Mouse (Mus musculus) kidney, postnatal 0 days (tissue): ENCODE results near the gene Chd4. TPM values are rescaled to one million over a fixed set of nuclear protein-coding genes. Genes with fewer than 3 reads are reported as not detected.
A peak's percentile ranks its signal among the peaks of the same experiment; 100 is the strongest.

ENCODE experiments used
- ATAC-seq: fragments of 200-750 bp; cut with Nextera tagmentation; replicated peaks from 2 replicates; pipeline ENCODE4 v1.8.0; 2017; ENCODE audit warnings: low read depth, moderate number of reproducible peaks, moderate TSS enrichment, moderate library complexity; ENCODE audit not compliant: low FRiP score
- DNase-seq: peaks from one replicate; pipeline ENCODE4 v3.0.0-alpha.2; 2016; ENCODE audit warnings: low spot score
- H3K27ac ChIP-seq: fragments of 300-500 bp; sonication (generic); 2 replicates; pipeline ENCODE4 v1.5.1; 2014; ENCODE audit warnings: mild to moderate bottlenecking
- H3K27me3 ChIP-seq: fragments of 300-500 bp; sonication (generic); 2 replicates; pipeline ENCODE4 v1.6.1; 2014; ENCODE audit warnings: low read length, mixed read lengths; ENCODE audit not compliant: insufficient read depth
- H3K36me3 ChIP-seq: fragments of 300-500 bp; sonication (generic); 2 replicates; pipeline ENCODE4 v1.6.1; 2014; ENCODE audit warnings: low read length, mixed read lengths; ENCODE audit not compliant: insufficient read depth
- H3K4me1 ChIP-seq: fragments of 300-500 bp; sonication (generic); replicated peaks from 2 replicates; pipeline ENCODE4 v1.6.1; 2014; ENCODE audit warnings: antibody characterized with exemption, low read length, mixed read lengths; ENCODE audit not compliant: insufficient read depth
- H3K4me2 ChIP-seq: fragments of 300-500 bp; sonication (generic); 2 replicates; pipeline ENCODE4 v1.6.1; 2014; ENCODE audit warnings: mild to moderate bottlenecking, low read length, moderate library complexity, mixed read lengths
- H3K4me3 ChIP-seq: fragments of 300-500 bp; sonication (generic); replicated peaks from 2 replicates; pipeline ENCODE4 v1.5.1; 2014; ENCODE audit warnings: low read depth, low read length
- H3K9ac ChIP-seq: fragments of 300-500 bp; sonication (generic); 2 replicates; pipeline ENCODE4 v1.6.1; 2014; ENCODE audit warnings: low read depth, low read length
- H3K9me3 ChIP-seq: fragments of 300-500 bp; sonication (generic); replicated peaks from 2 replicates; pipeline ENCODE4 v1.6.1; 2016; ENCODE audit warnings: low read length, inconsistent platforms, mixed read lengths
- CTCF ChIP-seq: IDR thresholded peaks from 2 replicates; pipeline ENCODE4 v1.5.1; 2016; ENCODE audit warnings: antibody characterized with exemption, low read depth, mild to moderate bottlenecking, moderate library complexity
- WGBS: fragments of 180-500 bp; shearing (Covaris S2); extraction: QIAGEN DNeasy Blood & Tissue Kit; methylation state at CpG from one replicate; pipeline ENCODE4 v1.1.7; 2014; 5-methylcytosine and 5-hydroxymethylcytosine counted together
- polyA plus RNA-seq: library from polyadenylated mRNA; unstranded; fragments of >200 nt; fragmentation: Nextera tagmentation; extraction: Ambion mirVana; gene quantifications from 2 replicates; pipeline ENCODE4 v1.2.1, GENCODE M21; 2015

Chd4 gene
- polyA plus RNA-seq, 1 experiment from 2014 or later: 64.2 TPM

DNA sequence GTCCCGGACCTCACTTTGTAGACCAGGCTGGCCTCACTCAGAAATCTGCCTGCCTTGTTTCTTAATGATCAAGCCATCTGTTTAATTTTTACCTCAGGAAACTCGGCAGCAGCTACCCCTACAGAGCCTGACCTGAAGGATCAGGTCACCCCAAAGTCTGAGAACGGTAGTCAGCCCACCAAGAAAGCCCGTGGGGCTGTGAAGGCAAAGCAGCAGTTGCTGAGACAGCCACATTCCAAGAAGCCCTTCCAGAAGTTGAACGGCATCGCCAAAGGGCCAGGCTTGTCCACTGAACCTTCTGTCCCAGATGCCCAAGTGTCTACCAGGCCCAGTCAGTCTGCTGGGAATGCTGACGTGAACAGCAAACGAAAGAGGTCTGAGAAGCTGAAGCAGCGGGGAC, 48.1 kb downstream of the Chd4 start:
- H3K4me3 ChIP-seq: no peak overlapping the region
- H3K9ac ChIP-seq: no peak overlapping the region
- 72% methylated on average over 9 of the region's 9 CpGs for WGBS
- DNase-seq: no peak
- H3K9me3 ChIP-seq: no peaks in the 10 kb centered on the region
- peaks cover 29% of the 10 kb centered on the region for H3K4me1 ChIP-seq
- no peak overlapping the region for H3K4me2 ChIP-seq
- no peak for TF ChIP-seq CTCF
- no peak for ATAC-seq
- peaks cover 26% of the 10 kb centered on the region for H3K36me3 ChIP-seq
- no peak overlapping the region for H3K27ac ChIP-seq
- H3K27me3 ChIP-seq: no peaks in the 10 kb centered on the region

GRCm38 (mm10) chr6:125145001-125145400, 49.2 kb downstream of the Chd4 start, which contains the start of gene Iffo1:
Gene Iffo1, plus strand, starts transcription at chr6:125145241.
- WGBS: 2% methylated on average over 16 of the region's 16 CpGs
- H3K36me3 ChIP-seq: peaks cover 17% of the 10 kb centered on the region
- H3K4me2 ChIP-seq: peak within 1 kb of the TSS; percentile 89
- H3K27me3 ChIP-seq: no peaks in the 10 kb centered on the region
- H3K4me1 ChIP-seq: peaks cover 34% of the 10 kb centered on the region
- H3K9me3 ChIP-seq: no peaks in the 10 kb centered on the region
- DNase-seq (peak; percentile 98), ATAC-seq (peak; percentile 87)
- peak within 1 kb of the TSS; percentile 50 for H3K4me3 ChIP-seq
- H3K27ac ChIP-seq: peak within 1 kb of the TSS; percentile 81
- peak within 1 kb of the TSS; percentile 68 for H3K9ac ChIP-seq
- TF ChIP-seq CTCF: peak; percentile 64

- ATAC-seq (peak; percentile 35), DNase-seq (no peak)
- Histone ChIP-seq H3K27ac (peak overlapping the region; percentile 81), H3K36me3 (peaks cover 13% of the 10 kb centered on the region), H3K4me2 (peak overlapping the region; percentile 89), H3K27me3 (no peaks in the 10 kb centered on the region), H3K4me1 (peaks cover 34% of the 10 kb centered on the region), H3K4me3 (peak overlapping the region; percentile 50), H3K9me3 (no peaks in the 10 kb centered on the region), H3K9ac (peak overlapping the region; percentile 68)
- no peak for TF ChIP-seq CTCF
- WGBS: 3% methylated on average over 30 of the region's 35 CpGs
These were observed 49.7 kb downstream of the Chd4 start for GRCm38 (mm10) chr6:125145479-125145951.

- Histone ChIP-seq H3K27ac (no peak overlapping the region), H3K9ac (peak overlapping the region; percentile 23; the same call in 1 of the 2 replicates), H3K9me3 (no peaks in the 10 kb centered on the region), H3K36me3 (peaks cover 6% of the 10 kb centered on the region), H3K4me1 (peaks cover 34% of the 10 kb centered on the region), H3K4me2 (peak overlapping the region; percentile 89), H3K27me3 (no peaks in the 10 kb centered on the region), H3K4me3 (peak overlapping the region; percentile 50)
- DNase-seq: peak; percentile 6
- no peak for ATAC-seq
- TF ChIP-seq CTCF: no peak
- WGBS: 43% methylated on average over 7 of the region's 7 CpGs
These were observed 50.4 kb downstream of the Chd4 start for GRCm38 (mm10) chr6:125146148-125146547.

DNA sequence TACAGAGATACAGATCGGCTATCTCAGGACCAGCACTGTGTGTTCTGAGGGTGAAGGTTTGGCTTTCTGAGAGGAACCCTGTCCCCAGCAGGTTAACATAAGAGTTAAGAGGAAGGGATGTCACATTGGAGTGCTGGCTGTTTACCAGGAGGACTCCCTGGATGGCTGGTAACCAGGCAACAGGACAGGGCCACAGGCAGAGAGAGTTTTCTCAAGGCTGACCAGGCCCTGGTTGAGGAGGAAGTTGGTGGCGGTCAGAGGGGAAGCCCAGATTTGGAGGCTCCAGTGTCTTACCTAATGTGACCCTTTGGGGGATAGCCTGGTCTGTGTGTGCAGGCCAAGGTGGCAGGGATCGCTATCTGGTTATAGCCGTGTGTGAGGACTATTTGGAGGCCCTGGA, 51.0 kb downstream of the Chd4 start:
- Histone ChIP-seq H3K27ac (0 out of 2 replicates have a peak overlapping the region, but pooled peaks have one; percentile 19), H3K9me3 (no peaks in the 10 kb centered on the region), H3K4me1 (peaks cover 34% of the 10 kb centered on the region), H3K27me3 (no peaks in the 10 kb centered on the region), H3K36me3 (no peaks in the 10 kb centered on the region; the same call in 1 of the 2 replicates), H3K4me3 (no peak overlapping the region), H3K9ac (0 out of 2 replicates have a peak overlapping the region, but pooled peaks have one; percentile 23), H3K4me2 (peak overlapping the region; percentile 89; the same call in 1 of the 2 replicates)
- peak; percentile 29 for DNase-seq
- 66% methylated on average over 4 of the region's 4 CpGs for WGBS
- ATAC-seq: no peak
- no peak for TF ChIP-seq CTCF

- no peaks in the 10 kb centered on the region for H3K27me3 ChIP-seq
- 0 out of 2 replicates have a peak overlapping the region, but pooled peaks have one; percentile 19 for H3K27ac ChIP-seq
- no peaks in the 10 kb centered on the region for H3K9me3 ChIP-seq
- 0 out of 2 replicates have a peak overlapping the region, but pooled peaks have one; percentile 27 for H3K9ac ChIP-seq
- DNase-seq (peak; percentile 32), ATAC-seq (no peak)
- no peaks in the 10 kb centered on the region; the same call in 1 of the 2 replicates for H3K36me3 ChIP-seq
- no peak for TF ChIP-seq CTCF
- H3K4me1 ChIP-seq: peaks cover 34% of the 10 kb centered on the region
- no peak overlapping the region for H3K4me3 ChIP-seq
- WGBS: 43% methylated on average over 10 of the region's 10 CpGs
- no peak overlapping the region for H3K4me2 ChIP-seq
These were observed 51.5 kb downstream of the Chd4 start for GRCm38 (mm10) chr6:125147329-125147728.
